Mouse (Mus musculus): ENCODE data around the gene Fkbp5. TPM values are rescaled to one million over a fixed set of nuclear protein-coding genes. Genes with fewer than 3 reads are reported as not detected.

Fkbp5 gene
- total RNA-seq, 2 experiments from 2014 or later = 51.5 to 54.4 TPM

- intact Hi-C loops (cut with DNase I) = no loop called here
- no peak for TF ChIP-seq CTCF (IDR thresholded peaks at IDR 0.05)
- Histone ChIP-seq H3K4me3 (no peak overlapping the region), H3K27ac (no peak overlapping the region)
- DNase-seq (ENCODE audit: extremely low spot score in 1 of 2, low spot score in 2 of 2) = no peak
Measured at GRCm38 (mm10) chr17:28472696-28473095, 44.6 kb downstream of the Fkbp5 start.

DNA sequence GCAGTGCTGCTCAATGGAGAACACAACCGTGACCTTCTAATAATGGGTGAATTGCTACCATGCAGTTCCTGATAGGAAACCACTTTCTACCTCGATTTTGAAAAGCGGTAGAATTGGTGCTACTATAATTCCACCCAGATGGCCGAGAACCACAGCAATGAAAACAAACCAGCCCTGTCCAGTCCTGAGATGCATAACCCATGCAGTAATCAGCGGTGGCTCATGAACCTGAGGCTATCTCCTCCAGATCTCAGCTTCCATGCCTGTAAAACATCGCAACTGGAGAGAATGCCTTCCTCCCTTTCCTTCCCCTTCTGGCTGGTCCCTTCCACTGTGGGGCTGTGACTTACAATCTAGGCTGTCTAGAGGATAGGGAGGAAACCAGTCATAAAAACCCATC, 46.5 kb downstream of the Fkbp5 start:
- DNase-seq (ENCODE audit: extremely low spot score in 1 of 2, low spot score in 2 of 2) = no peak
- intact Hi-C loops (cut with DNase I) = no loop called here
- H3K4me3 ChIP-seq = no peak overlapping the region
- no peak for TF ChIP-seq CTCF (IDR thresholded peaks at IDR 0.05)
- no peak overlapping the region for H3K27ac ChIP-seq

- intact Hi-C loops (cut with DNase I) = no loop called here
Measured at GRCm38 (mm10) chr17:28467749-28468148, 49.6 kb downstream of the Fkbp5 start.

GRCm38 (mm10) chr17:28465968-28466367, 51.4 kb downstream of the Fkbp5 start:
- Histone ChIP-seq H3K27ac (no peak overlapping the region), H3K4me3 (no peak overlapping the region)
- DNase-seq (ENCODE audit: extremely low spot score in 1 of 2, low spot score in 2 of 2) = no peak
- no peak for TF ChIP-seq CTCF (IDR thresholded peaks at IDR 0.05)
- intact Hi-C loops (cut with DNase I) = no loop called here

More at GRCm38 (mm10) chr17:28467749-28468148, 49.6 kb downstream of the Fkbp5 start:
- TF ChIP-seq CTCF (IDR thresholded peaks at IDR 0.05) = no peak
- DNase-seq (ENCODE audit: extremely low spot score in 1 of 2, low spot score in 2 of 2) = no peak
- no peak overlapping the region for H3K27ac ChIP-seq
- no peak overlapping the region for H3K4me3 ChIP-seq

DNA sequence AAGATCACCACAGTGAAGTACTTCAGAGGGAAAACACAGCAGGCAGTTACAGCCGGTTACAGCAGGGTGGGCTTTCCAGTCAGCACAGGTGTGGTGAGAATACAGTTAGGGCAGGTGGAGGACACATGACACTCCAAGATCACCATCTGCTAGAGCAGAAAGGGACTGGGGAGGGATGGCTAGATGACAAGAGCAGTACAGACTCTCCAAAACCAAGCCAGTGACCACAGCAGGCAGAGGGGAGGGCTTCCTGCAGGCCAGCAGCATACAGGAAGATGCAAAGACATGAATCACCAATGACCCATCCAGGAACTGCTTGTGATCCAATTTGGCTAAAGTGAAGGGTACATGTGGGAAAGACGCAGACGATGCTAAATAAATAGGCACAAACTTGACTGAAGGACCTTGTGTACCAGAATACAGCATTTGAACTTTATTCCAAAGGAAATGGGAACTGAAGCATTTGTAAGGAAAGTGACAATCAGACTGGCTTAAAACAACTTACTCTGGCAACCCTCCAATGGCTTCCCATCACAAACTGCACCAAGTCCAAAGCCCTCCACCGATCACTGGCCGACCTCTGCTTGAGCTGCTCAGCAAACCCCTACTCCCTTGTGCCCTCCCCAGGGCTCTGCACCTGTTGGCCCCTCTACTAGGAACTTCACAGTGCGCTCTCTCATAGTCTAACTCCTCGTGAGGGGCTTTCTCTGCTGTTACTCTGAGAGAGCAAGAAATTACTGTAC, 53.5 kb downstream of the Fkbp5 start:
- no peak overlapping the region for H3K27ac ChIP-seq
- intact Hi-C loops (cut with DNase I) = no loop called here
- no peak overlapping the region for H3K4me3 ChIP-seq
- no peak for DNase-seq (ENCODE audit: extremely low spot score in 1 of 2, low spot score in 2 of 2)
- TF ChIP-seq CTCF (IDR thresholded peaks at IDR 0.05) = no peak

- no peak for DNase-seq (ENCODE audit: extremely low spot score in 1 of 2, low spot score in 2 of 2)
- no peak overlapping the region for H3K27ac ChIP-seq
- intact Hi-C loops (cut with DNase I) = no loop called here
- no peak for TF ChIP-seq CTCF (IDR thresholded peaks at IDR 0.05)
- H3K4me3 ChIP-seq = no peak overlapping the region
Measured at GRCm38 (mm10) chr17:28460388-28460787, 56.9 kb downstream of the Fkbp5 start.

DNA sequence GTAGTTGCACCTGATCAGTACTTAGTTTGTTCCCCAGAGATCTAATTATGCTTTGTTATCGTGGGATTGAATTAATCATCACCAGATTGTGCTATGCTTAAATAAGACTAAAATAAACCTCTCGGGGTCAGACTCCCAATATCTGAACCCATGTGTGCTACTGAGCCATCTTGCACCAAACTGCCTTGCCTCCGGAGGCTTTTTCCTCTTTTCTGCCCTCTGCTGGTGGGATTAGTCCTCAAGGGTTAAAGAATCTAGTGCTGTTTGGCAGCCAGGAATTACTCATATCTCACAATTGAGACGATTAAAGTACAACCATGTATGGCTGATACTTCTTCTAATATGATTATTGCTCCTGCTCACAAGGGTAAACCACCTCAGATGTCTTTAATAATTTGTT, 62.2 kb downstream of the Fkbp5 start:
- H3K4me3 ChIP-seq = no peak overlapping the region
- peak in 1 of 2 experiments; percentile 18 for DNase-seq (ENCODE audit: extremely low spot score in 1 of 2, low spot score in 2 of 2)
- TF ChIP-seq CTCF (IDR thresholded peaks at IDR 0.05) = peak; percentile 62
- no peak overlapping the region for H3K27ac ChIP-seq
- intact Hi-C loops (cut with DNase I) = loop anchor here (2.0 kb wide), 1 partner anchor 48 kb away; no protein-coding TSS in a partner anchor

DNA sequence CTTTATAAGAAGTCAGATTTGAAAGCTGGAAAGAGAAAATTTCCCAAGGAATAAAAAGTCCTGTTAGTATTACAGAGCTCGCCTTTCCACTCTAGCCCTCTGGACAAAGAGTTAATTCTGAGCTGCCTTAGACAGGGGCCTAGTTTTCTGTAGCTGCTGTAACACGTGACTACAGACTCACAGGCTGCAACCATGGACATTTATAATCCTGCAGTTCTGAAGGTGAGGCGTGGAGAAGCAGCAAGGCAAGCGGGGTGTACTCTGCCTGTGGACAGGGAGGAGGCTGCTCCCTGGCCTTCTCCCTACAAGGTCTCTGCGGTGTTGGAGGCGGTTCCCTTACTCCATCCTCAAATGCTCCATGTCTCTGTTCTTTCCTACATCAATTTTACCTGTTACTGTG, 64.4 kb downstream of the Fkbp5 start:
- Histone ChIP-seq H3K27ac (no peak overlapping the region), H3K4me3 (no peak overlapping the region)
- no peak for TF ChIP-seq CTCF (IDR thresholded peaks at IDR 0.05)
- intact Hi-C loops (cut with DNase I) = no loop called here
- DNase-seq (ENCODE audit: extremely low spot score in 1 of 2, low spot score in 2 of 2) = no peak

DNA sequence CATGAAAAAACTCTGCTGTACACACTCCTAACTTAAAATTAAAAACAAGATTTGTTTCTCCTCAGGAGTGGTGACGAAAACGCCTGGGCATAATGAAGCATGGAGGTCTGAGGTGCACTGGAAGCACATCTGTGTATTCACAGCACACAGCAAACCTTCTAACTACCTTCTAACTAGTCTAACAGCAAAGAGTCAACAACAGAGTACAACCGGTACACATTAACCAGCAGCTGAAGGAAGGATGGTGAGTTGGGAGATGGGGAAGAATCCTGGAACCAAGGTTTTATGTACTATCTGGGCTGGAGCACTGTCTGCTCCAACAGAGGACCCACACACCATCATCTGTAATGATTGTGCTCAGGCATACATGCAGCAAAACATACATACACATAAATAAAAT, 65.4 kb downstream of the Fkbp5 start:
- Histone ChIP-seq H3K27ac (no peak overlapping the region), H3K4me3 (no peak overlapping the region)
- no peak for DNase-seq (ENCODE audit: extremely low spot score in 1 of 2, low spot score in 2 of 2)
- intact Hi-C loops (cut with DNase I) = no loop called here
- TF ChIP-seq CTCF (IDR thresholded peaks at IDR 0.05) = no peak

GRCm38 (mm10) chr17:28451487-28451886, 65.8 kb downstream of the Fkbp5 start:
- Histone ChIP-seq H3K4me3 (no peak overlapping the region), H3K27ac (no peak overlapping the region)
- TF ChIP-seq CTCF (IDR thresholded peaks at IDR 0.05) = no peak
- intact Hi-C loops (cut with DNase I) = no loop called here
- DNase-seq (ENCODE audit: extremely low spot score in 1 of 2, low spot score in 2 of 2) = no peak

- no peak for TF ChIP-seq CTCF (IDR thresholded peaks at IDR 0.05)
- H3K4me3 ChIP-seq = no peak overlapping the region
- intact Hi-C loops (cut with DNase I) = no loop called here
- no peak for DNase-seq (ENCODE audit: extremely low spot score in 1 of 2, low spot score in 2 of 2)
- H3K27ac ChIP-seq = no peak overlapping the region
Measured at GRCm38 (mm10) chr17:28448225-28448624, 69.1 kb downstream of the Fkbp5 start.

- H3K4me3 ChIP-seq = no peak overlapping the region
- no peak for DNase-seq (ENCODE audit: extremely low spot score in 1 of 2, low spot score in 2 of 2)
- intact Hi-C loops (cut with DNase I) = no loop called here
- no peak for TF ChIP-seq CTCF (IDR thresholded peaks at IDR 0.05)
- H3K27ac ChIP-seq = no peak overlapping the region
Measured at GRCm38 (mm10) chr17:28447789-28448188, 69.5 kb downstream of the Fkbp5 start.

GRCm38 (mm10) chr17:28446820-28447168, 70.5 kb downstream of the Fkbp5 start:
- no peak for TF ChIP-seq CTCF (IDR thresholded peaks at IDR 0.05)
- intact Hi-C loops (cut with DNase I) = no loop called here
- no peak for DNase-seq (ENCODE audit: extremely low spot score in 1 of 2, low spot score in 2 of 2)
- no peak overlapping the region for H3K4me3 ChIP-seq
- no peak overlapping the region for H3K27ac ChIP-seq
